Mouse (Mus musculus) retina, embryonic 14.5 days (tissue): ENCODE data around the gene Eif2b3.

Source experiments
- DNase-seq: peaks from one replicate; pipeline ENCODE4 v3.0.0-alpha.2; 2015; ENCODE audit warnings: low spot score

Gene Eif2b3

DNA sequence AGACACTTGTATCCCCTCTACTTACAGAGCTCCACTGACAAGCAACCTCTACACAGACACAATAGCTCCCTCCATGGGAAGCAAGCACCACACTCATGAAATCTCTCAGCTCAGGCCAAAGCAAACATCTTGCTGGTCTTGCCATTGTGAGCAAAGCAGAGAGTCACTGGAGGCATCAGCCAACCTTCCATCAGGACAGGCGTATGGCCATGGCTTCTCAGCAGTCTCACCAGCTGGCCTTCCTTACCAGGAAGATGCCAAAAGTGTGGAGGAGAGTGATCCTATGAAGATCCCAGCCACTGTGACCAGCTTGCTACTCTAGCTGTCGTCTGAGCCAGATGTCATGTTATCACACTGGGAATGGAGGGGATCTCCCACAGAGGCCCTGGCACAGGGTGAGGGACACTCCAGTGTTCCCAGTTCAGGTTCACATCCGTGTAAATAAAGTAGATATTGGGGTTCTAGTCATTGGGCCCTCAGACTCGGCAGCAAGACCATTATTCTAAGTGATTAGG is 4.2 kb upstream of the Eif2b3 start:
- no peak for DNase-seq

- DNase-seq, result peak; percentile 29
These were observed 1.5 kb upstream of the Eif2b3 start for GRCm38 (mm10) chr4:117017738-117018137.

- DNase-seq, result no peak
These were observed 875 bp upstream of the Eif2b3 start for GRCm38 (mm10) chr4:117018327-117018726.

DNA sequence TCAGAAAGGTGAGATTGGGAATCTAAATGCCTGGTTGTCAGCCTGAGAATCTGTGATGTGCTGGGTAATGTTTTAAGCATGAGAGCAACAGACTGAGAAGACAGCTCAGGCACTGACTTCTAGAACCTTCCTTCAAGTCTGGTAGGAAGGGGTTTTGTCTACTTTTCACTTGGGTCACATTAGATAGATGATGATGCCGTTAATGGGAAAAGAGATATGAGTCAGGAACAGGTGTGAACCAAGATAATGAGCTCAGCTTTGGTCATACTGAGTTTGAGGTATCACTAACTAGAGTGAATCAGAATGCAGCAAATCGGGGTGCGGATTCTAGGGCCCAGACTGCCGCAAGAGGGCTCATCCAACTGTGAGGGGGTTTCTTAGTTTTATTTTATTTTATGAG is 4.3 kb downstream of the Eif2b3 start:
- no peak for DNase-seq

- DNase-seq, result no peak
These were observed 11.9 kb downstream of the Eif2b3 start for GRCm38 (mm10) chr4:117031105-117031504.

DNA sequence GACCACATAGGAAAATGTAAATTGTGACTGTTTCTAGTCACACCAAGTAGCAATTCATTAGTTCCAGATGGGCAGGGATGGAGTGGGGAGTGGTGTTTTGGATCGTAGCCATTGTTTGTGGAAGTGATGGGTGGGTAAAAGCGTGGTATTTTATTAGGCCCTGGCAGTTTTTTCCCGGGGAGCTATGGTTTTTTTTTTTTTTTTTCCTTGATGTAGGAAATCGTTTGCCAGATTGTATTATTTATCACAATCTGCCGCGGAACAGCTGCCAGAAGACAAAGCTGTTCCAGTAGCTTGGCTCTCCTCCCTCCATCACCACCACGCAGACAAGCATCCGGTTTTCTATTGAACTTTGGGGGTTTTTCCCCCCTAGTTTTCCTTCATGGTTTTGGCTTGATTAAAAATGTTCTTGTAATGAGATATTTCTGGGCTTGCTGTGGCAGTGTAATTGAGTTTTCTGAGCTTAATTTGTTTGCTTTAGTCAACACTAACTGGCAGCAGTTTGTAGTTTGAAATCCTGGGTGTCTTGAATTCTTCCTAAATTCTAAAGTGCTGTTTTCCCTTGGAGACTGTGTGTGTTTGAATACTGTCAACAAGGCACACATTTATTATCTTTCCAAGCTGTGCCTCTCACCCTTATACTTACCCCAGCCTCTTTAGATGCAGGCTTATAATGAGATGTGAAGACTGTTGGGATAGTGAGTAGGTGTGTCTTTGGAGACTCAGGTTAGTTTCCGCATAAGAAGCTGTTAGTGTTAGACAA is 20.9 kb downstream of the Eif2b3 start:
- peak; percentile 53 for DNase-seq

DNA sequence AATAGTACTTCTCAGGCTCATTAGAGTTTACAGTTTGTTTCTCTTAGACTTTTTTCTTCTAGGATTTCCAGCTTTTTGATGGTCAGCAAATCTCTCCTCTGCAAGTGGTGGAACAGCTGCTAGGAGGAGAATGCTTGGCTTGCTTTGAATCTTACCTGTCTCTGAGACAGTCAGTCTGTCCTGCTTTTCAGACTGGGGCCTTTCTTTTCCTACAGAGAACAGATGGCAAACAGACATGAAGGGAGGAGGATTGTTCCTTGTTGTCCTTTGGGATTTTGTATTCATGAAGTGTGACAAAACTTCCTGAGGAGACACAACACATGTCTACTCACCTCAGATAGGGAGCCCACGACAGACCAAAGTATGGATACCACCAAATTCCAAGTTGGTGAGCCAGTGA is 21.6 kb downstream of the Eif2b3 start:
- peak; percentile 19 for DNase-seq

GRCm38 (mm10) chr4:117041283-117041721 is 22.1 kb downstream of the Eif2b3 start:
- DNase-seq, result no peak

GRCm38 (mm10) chr4:117048836-117049235 is 29.6 kb downstream of the Eif2b3 start:
- no peak for DNase-seq

DNA sequence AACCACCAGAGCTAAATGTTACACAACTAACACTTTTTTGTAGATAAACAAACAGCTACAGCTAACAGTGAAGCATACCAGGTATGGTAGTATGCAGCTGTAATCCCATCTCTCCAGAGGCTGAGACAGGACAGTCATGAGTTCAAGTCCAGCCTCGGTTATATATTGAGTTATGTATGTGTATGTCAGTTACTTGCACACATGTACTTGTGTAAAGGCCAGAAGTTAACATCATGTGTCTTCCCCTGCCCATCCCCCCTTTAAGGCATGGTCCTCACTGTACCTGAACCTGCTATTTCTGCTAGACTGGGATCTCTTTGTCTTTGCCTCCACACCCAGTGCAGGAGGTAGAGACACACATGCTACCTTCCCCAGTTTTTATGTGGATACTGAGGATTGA is 30.3 kb downstream of the Eif2b3 start:
- DNase-seq, result no peak

GRCm38 (mm10) chr4:117052626-117053025 is 33.4 kb downstream of the Eif2b3 start:
- DNase-seq, result peak; percentile 63

DNA sequence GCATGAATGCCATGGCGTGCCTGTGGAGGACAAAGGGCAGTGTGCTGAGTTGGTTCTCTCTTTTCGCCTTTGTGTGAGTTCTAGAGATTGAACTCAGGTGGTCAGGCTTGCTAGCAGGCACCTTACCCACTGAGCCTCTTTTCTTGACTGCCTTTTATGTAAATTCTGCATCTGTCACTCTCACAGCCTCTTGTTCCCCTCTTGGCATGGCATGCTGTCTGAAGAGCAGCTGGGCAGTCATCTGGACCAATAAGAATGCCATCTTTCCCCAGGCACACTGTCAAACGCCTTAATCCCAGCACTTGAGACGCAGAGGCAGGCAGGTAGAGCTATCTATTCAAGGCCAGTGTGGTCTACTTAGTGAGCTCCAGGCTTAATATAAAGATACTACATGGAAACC is 34.8 kb downstream of the Eif2b3 start:
- DNase-seq, result no peak

DNA sequence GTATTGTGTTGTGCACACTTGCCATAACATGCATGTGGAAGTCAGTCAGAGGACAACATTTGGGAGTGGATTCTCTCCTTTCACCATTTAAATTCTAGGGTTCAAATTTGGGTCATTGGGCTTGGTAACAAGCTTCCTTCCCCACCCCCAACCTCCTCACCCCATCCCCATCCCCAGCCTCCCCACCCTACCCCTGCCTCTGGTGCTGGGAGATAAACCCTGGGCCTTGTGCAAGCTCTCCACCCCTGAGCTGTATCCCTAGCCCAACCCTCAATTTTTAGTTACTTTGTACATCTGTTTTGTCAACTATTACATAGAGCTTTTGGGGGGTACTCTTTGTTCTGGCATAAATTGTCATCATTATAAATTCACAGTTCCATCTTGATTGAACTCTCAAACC is 36.9 kb downstream of the Eif2b3 start:
- no peak for DNase-seq

DNA sequence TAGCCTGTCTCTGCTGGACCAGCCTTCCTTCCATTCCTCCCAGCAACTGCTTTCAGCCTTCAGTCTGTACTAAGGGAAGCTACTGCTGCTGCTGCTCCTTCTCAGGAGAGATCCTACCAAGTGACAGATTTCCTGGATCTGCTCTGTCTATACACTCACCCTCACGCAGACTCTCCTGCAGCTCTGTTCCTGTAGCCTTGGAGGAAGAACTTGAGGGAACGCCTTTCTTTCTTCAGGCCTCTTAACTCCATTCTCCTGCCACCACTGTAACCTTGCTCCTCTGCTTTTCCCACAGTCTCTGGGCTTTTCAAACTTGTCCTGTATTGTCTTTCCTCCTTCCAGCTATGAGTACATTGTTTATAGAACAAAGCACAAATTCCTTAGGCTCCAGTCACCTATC is 37.3 kb downstream of the Eif2b3 start:
- no peak for DNase-seq

DNA sequence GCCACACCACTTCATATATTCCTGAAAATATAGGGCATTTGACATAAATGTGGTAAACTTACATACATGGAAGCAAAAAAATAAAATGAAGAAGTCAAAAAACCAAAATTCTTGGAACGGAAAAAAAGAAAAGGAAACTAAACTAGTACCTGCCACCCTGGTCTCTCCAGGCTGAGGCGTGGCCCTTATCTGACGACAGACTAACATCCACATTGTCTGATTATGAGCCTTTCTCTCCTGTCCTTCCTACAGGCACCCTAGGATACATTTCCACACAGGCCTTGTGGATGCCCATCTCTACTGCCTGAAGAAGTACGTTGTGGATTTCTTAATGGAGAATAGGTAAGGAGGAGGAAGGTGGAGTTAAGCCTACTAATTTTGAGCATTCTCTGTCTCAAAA is 39.3 kb downstream of the Eif2b3 start:
- no peak for DNase-seq

- no peak for DNase-seq
These were observed 43.6 kb downstream of the Eif2b3 start for GRCm38 (mm10) chr4:117062700-117063390.

DNA sequence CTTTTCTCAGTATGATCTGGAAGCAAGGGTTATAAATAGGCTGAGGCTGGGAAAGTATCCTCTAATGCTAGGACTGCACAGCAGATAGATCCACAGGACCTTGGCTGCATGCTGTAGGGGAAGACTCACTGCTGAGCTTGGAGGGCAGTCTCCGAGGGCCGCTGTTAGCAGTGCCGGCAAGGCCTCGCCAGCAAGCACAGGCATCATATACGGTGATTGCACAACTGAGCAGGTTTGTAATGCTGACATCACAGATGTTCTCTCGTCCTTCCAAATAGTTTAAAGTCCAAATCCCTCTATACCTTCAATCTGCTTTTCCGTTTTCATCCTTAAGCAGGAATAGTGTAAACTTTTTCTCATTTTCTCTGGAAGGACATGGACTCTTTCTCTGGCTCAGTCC is 48.8 kb downstream of the Eif2b3 start:
- no peak for DNase-seq

DNA sequence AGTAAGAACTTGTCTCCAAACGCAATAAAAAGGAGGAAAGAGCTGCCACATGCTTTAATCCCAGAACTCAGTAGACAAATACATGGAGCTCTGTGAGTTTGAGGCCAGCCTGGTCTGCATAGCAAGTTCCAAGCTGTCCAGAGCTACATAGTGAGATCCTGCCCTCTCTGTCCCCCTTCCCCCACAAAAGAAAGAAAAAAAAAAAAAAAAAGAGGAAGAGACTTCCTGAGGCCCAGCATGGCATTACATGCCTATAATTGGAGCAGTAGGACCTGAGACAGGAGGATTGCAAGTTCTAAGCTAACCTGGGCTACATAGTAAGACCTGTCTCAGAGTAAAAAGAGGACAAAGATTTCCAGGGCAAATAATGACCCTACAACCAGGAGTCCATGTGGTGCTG is 50.4 kb downstream of the Eif2b3 start:
- DNase-seq, result no peak

- DNase-seq, result no peak
These were observed 51.4 kb downstream of the Eif2b3 start for GRCm38 (mm10) chr4:117070624-117071023.

GRCm38 (mm10) chr4:117071183-117071582 is 52.0 kb downstream of the Eif2b3 start:
- no peak for DNase-seq

GRCm38 (mm10) chr4:117087948-117088640 is 68.9 kb downstream of the Eif2b3 start:
- no peak for DNase-seq

GRCm38 (mm10) chr4:117090586-117090985 is 71.4 kb downstream of the Eif2b3 start:
- no peak for DNase-seq
